Mouse (Mus musculus): Measurements from ENCODE around the gene Irx3.

GRCm38 (mm10) chr8:91801839-91802238, at the start of gene Irx3:
- TF ChIP-seq CTCF (IDR thresholded peaks at IDR 0.05; ENCODE audit: low read depth, low read length): no peak
- TF ChIP-seq POLR2A (IDR thresholded peaks at IDR 0.05; ENCODE audit: borderline replicate concordance, low read depth, low read length): no peak

Measured in bone marrow macrophage, adult 2 months (primary cell).